Mouse (Mus musculus) urinary bladder, postnatal 25 days (tissue): ENCODE results near the gene Bcl2l1.

ENCODE experiments used
- DNase-seq: peaks from one replicate; pipeline ENCODE4 v3.0.0; 2022; ENCODE audit warnings: low spot score

The Bcl2l1 gene

GRCm38 (mm10) chr2:152737306-152738221 is 94.0 kb downstream of the Bcl2l1 start:
- DNase-seq = peak; percentile 35

- DNase-seq = peak; percentile 36
Observed at GRCm38 (mm10) chr2:152736748-152737147, 94.8 kb downstream of the Bcl2l1 start.

GRCm38 (mm10) chr2:152736090-152736601 is 95.4 kb downstream of the Bcl2l1 start, which contains the start of gene Id1:
Id1 (plus strand) TSS chr2:152736251.
- DNase-seq = peak; percentile 79

GRCm38 (mm10) chr2:152734984-152735383 is 96.5 kb downstream of the Bcl2l1 start:
- peak; percentile 96 for DNase-seq

GRCm38 (mm10) chr2:152734501-152734900 is 97.0 kb downstream of the Bcl2l1 start:
- no peak for DNase-seq

GRCm38 (mm10) chr2:152733201-152733600 is 98.3 kb downstream of the Bcl2l1 start:
- no peak for DNase-seq
